Mouse (Mus musculus): ENCODE results near the gene Maml3.

GRCm38 (mm10) chr3:51778738-51779592 is 325.9 kb downstream of the Maml3 start:
- TF ChIP-seq CTCF (IDR thresholded peaks at IDR 0.05; ENCODE audit: control insufficient read depth, insufficient read depth, insufficient read length) = no peak
- no peak for TF ChIP-seq USF1 (IDR thresholded peaks at IDR 0.05; ENCODE audit: low read depth)
- no peak for TF ChIP-seq MYOG (IDR thresholded peaks at IDR 0.05; ENCODE audit: control insufficient read depth, extremely low read depth, insufficient read length)
- TF ChIP-seq MAX (IDR thresholded peaks at IDR 0.05) = no peak
- TF ChIP-seq CEBPB (IDR thresholded peaks at IDR 0.05; ENCODE audit: low read depth) = no peak
- TF ChIP-seq MYOD1 (IDR thresholded peaks at IDR 0.05; ENCODE audit: control insufficient read depth, insufficient read length, low read depth) = no peak

Data from C2C12 (cell line).